Mouse (Mus musculus) layer of hippocampus, adult 2 months (tissue): ENCODE measurements around the gene Mfsd14b. TPM values are rescaled to one million over a fixed set of nuclear protein-coding genes. Genes with fewer than 3 reads are reported as not detected.
A peak's percentile ranks its signal among the peaks of the same experiment; 100 is the strongest.

Experiments used
- DNase-seq, 2 experiments: peaks; one replicate each; pipeline ENCODE4 v3.0.0; 2022; ENCODE audit warnings: low spot score in 2 of 2
- H3K27ac ChIP-seq: fragments of 200-600 bp; 2 replicates; pipeline ENCODE4 v1.8.1; 2022
- H3K4me3 ChIP-seq: fragments of 200-600 bp; 2 replicates; pipeline ENCODE4 v1.8.1; 2022; ENCODE audit warnings: mild to moderate bottlenecking
- CTCF ChIP-seq: fragments of 200-600 bp; conservative IDR thresholded peaks from 2 replicates; pipeline ENCODE4 v1.8.1; 2022; ENCODE audit warnings: antibody characterized with exemption, mild to moderate bottlenecking, moderate library complexity
- total RNA-seq, 2 experiments: library from RNA; stranded (reverse); gene quantifications; 2 replicates each; pipeline ENCODE4 v1.2.3; 2021

Gene Mfsd14b
- total RNA-seq, 2 experiments from 2014 or later: 39.8 to 41.4 TPM

- Histone ChIP-seq H3K4me3 (no peak within 1 kb of the TSS), H3K27ac (no peak within 1 kb of the TSS)
- no peak for TF ChIP-seq CTCF
- DNase-seq: no peak
Observed at GRCm38 (mm10) chr13:65052660-65053059, 60.1 kb downstream of the Mfsd14b start, which contains the start of gene Prss47. Prss47 (minus strand) TSS chr13:65052760.

- peak in 1 of 2 experiments; percentile 11 for DNase-seq
- Histone ChIP-seq H3K27ac (no peak overlapping the region), H3K4me3 (no peak overlapping the region)
- peak; percentile 73 for TF ChIP-seq CTCF
Observed at GRCm38 (mm10) chr13:65035057-65035456, 77.7 kb downstream of the Mfsd14b start.

- TF ChIP-seq CTCF: no peak
- Histone ChIP-seq H3K27ac (no peak within 1 kb of the TSS), H3K4me3 (no peak within 1 kb of the TSS)
- DNase-seq: no peak
Observed at GRCm38 (mm10) chr13:65032758-65033157, 80.0 kb downstream of the Mfsd14b start, which contains the start of gene Spata31d1c. Spata31d1c (plus strand) TSS chr13:65033058.

Other genes starting within 250 kb of the Mfsd14b start
- 1 to 10 TPM; 3.5 to 3.6 TPM for gene Cntnap3, start 209.0 kb downstream of the Mfsd14b start, total RNA-seq
- not detected for gene Spata31, start 195.6 kb downstream of the Mfsd14b start, total RNA-seq
- not detected for gene Spata31d1c, start 79.9 kb downstream of the Mfsd14b start, total RNA-seq
- not detected for gene Prss47, start 60.2 kb downstream of the Mfsd14b start, total RNA-seq
- gene Olfr465-ps1, start 25.1 kb upstream of the Mfsd14b start, total RNA-seq: not detected
- gene Olfr466, start 37.3 kb upstream of the Mfsd14b start, total RNA-seq: not detected
- gene Nlrp4f, start 93.0 kb upstream of the Mfsd14b start, total RNA-seq: under 1 TPM in 1 of 2 experiments, not detected in 1; 0.26 TPM
- under 1 TPM; 0.31 to 0.49 TPM for gene Gm10775, start 146.6 kb upstream of the Mfsd14b start, total RNA-seq
- 10 to 100 TPM; 66.5 to 68.5 TPM for gene Zfp369, start 165.8 kb upstream of the Mfsd14b start, total RNA-seq